Mouse (Mus musculus): ENCODE measurements around the gene Snrnp35. TPM values are rescaled to one million over a fixed set of nuclear protein-coding genes. Genes with fewer than 3 reads are reported as not detected.
"Not testable (repeated sequence)": the region's sequence is repeated elsewhere in the genome, so short reads cannot be mapped to it uniquely, and the experiment has no call there.

Gene Snrnp35
- 10 to 100 TPM in 1 of 3 experiments, 1 to 10 TPM in 2; 6.5 to 12.1 (median 9.7) TPM for polyA plus RNA-seq (2017; shearing (Covaris generic))

DNA sequence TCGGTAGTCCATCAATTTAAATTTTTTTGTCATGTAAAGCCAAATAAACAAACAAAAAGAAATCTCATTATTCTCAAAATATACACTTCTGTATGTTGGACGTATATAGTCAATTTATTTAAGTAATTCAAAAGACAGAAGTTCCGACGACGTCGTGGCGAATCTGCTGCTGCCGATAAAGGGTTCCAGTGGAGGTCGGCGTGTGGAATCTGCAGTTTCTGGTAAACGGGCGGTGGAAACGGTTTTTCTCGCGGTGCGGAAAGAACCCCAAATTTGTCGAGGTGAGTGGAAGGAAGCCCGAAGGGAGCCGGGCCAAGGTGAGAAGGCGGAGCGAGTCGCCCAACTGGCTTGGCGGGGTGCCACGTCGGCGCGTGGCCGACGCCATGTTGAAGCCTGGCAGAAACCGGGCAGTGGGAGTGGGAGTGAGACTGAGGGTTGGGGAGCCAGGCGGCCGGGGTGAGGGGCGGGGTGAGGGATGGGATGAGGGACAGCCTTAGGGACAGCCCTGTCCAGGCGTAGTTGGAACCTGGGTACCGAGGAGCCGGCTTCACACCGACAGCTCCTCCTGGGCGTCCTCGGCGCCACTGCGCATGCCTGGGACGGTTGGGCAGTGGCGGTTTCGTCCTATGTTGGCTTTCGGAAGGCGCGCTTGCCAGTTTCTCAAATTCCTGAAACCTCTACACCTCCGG, at the start of gene Snrnp35:
Snrnp35 (plus strand) TSS at position 169 of the 689 bp plus-strand sequence.
- peak; percentile 74 for ATAC-seq

- no peak for ATAC-seq
These were observed 44.7 kb upstream of the Snrnp35 start for GRCm38 (mm10) chr5:124438229-124438628.

DNA sequence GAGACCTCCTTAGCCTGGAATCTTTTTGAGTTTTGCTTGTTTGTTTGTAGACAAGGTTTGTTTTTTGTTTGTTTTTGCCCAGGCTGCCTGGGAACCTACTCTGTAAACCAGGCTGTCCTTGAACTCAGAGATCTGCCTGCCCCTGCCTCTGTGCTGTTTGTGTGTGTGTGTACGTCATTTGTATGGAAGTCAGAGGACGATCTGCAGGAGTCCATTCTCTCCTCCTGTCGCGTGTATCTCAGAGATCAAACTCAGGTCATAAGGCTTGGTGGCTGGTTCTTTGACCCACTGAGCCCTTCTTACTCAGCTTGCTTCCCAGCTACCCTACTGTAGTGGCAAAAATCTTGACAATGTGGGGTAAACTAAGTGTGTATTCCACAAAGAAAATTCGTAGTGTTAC, 44.2 kb upstream of the Snrnp35 start:
- no peak for ATAC-seq

DNA sequence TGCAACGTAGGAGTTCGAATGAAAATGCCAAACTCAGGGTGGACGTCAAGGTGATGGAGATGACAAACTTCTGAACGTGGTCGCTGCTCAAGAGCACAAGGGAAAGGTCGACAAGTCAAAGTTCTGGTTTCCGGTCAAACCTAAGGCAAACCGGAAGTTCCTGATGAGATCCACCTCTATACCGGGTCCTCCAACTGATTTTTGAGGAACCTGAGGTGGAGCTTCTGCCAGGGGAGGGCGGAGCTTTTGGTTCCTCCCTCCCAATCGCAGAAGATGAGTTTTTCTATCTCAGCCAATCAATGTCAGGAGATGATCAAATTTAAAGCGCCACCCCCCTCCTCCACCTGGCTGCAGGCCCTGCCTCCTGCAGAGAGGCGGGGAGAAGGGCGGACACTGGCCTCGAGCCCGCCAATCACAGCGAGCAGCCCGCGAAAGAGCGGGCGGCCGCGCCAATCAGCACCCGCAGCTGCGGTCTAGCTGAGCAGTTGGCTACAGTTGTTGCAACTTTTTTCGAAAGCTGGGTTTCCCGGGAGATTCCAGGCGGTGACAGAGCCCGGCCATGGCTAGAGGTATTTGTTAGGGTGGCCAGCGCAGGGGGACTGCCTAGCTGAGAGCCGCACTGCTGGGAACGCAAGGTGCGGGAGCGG, 43.4 kb upstream of the Snrnp35 start, which contains the start of gene Kmt5a:
Kmt5a (plus strand) TSS at position 484 of the 647 bp plus-strand sequence.
- peak; percentile 98 for ATAC-seq

DNA sequence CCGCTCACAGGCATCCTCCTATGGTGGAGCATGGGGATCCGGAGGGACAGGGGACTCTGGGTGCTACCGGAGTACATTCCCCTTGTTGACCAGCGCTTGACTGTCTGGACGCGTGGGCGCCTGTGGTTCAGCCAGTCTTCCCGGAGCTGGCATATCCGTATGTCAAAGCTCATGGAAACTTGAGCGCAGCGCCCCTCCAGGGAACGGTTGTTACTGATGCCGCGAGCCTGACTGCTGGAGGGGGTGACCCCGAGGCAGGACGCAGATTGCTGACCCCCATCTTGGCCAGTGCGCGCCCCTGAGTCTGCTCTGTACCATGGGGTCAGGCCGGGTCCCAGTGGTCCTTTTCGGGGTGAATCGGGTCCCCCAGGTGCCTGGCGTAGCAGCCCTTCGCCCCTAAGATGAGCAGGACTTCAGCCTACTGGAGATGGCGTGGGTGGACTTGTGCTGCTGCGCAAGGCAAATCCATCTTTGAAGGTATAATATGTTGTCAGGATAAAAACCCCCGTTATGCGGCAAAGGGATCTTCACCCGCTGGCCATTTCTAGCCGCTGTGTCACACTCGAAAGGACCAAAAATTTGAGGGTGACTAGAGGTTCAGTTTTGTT, 42.7 kb upstream of the Snrnp35 start:
- ATAC-seq, result peak; percentile 54

- ATAC-seq, result no peak
These were observed 40.3 kb upstream of the Snrnp35 start for GRCm38 (mm10) chr5:124442628-124443027.

GRCm38 (mm10) chr5:124444208-124444607, 38.7 kb upstream of the Snrnp35 start:
- no peak for ATAC-seq

DNA sequence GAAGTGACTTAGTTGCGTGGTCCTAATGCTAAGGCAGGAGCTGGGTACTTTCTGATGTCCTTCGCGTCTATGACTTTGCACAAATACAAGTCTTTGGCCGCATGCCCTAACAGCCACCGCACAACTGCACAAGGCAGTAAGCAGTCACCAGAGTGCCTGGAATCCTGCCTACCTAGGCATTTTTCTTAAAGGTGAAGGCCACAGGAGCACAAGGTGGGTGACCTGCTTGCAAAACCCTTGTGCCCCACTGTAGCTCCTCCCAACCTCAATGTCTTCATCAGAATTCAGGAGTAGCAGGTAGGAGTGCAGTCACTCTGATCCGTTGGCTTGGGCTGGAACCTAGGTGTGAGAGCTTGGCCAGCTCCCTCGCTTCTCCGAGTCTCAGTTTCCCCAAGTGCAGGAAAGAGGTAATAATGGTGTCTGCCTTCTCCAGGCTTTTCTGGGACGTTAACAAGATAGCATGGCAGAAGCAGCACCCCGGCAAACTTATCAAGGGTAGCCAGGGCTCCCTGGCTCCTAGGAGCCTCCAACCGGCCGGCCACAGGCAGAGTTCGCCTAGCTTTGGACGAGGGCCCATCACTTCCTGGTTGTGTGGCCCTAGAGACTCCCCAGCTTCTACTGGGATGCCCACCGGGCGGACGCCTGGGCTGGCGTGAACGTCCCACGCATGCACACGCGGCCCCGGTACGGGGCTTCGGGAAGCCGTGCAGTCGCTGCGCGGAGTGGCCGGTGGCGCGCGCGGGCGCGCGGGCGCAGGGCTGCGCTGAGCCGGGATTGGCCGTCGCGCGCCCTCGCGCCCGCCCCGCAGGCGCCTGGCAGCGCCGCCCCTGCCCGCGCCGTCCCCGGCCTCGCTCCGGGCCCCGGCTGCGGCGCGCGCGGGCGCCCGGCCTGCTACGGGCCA, 38.0 kb upstream of the Snrnp35 start:
- ATAC-seq, result peak; percentile 78

DNA sequence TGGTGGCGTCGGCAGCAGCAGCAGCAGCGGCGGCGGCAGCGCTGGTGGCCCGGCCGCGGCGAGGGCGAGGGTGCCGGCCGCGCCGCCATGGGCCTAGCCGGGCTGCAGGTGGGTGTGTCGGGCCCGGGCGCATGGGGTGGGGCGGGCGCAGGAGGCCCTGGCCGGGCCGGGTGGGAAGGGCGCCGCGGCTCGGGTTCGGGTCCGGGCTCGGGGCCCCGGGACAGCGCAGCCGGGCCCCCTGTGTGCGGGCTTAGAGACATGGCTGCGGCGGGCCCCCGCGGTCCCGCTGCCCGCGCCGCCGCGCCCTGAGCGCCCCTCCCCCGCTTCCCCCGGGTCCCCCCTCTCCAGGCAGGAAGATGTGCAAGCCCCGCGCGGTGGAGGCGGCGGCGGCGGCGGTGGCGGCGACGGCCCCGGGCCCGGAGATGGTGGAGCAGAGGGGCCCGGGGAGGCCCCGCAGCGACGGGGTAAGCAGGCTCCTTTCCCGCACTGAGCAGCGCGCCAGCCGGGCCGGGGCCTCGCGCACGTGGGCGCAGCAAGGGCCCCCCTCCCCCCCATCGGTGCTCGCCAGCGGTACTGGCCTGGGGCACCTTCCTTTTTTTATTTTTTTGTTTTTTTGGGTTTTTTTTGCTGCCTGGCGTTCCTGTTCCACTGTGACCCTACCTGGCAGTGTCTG, 37.2 kb upstream of the Snrnp35 start:
- peak; percentile 36 for ATAC-seq

DNA sequence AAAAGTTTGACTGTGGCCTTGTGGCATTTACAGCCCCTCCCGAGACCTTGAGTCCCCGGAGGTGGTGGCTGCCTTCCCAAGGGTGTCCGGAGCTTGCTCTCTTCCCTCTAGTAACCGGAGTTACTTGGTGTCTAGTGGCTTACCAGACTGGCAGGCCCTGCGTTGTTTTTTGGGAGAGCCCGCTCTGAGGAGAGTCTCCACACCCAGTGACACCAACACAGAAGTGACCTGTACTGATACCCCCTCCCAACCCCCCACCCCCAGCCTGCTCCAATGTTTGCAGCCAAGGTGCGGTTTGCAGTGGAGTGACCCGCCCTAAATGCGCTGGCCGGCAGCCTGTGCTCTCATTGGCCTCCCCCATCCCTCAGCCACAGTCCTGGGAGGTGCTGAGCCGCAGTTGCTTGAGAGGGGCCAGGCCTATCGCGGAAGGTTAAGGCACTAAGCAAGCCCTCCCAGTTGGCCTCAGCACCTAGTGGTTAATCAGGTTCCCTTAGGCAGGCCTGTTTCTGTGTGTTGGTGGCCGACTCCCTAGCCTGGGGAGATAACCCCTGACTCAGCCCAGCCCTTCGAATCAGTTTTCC, 36.5 kb upstream of the Snrnp35 start:
- ATAC-seq, result no peak

- ATAC-seq, result no peak
These were observed 33.4 kb upstream of the Snrnp35 start for GRCm38 (mm10) chr5:124449494-124449893.

DNA sequence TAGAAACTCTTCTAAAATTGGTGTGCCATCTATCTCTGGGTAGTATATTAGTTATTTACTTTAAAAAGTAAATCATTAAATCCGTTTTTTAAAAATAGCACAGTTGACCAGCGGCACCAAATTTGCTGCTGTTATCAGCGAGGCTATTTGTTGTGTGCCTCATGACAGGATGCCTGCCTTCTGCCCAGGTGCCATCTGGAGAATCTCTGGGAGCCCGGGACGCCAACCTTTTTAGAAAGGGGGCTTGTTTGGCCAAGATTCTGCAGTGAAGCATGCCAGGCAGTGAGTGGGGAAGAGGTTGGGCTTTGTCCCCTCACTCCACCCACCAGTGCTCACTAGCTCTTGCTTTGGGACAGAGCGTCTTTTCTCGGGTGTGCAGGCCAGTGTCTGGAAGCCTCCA, 32.9 kb upstream of the Snrnp35 start:
- ATAC-seq, result no peak

DNA sequence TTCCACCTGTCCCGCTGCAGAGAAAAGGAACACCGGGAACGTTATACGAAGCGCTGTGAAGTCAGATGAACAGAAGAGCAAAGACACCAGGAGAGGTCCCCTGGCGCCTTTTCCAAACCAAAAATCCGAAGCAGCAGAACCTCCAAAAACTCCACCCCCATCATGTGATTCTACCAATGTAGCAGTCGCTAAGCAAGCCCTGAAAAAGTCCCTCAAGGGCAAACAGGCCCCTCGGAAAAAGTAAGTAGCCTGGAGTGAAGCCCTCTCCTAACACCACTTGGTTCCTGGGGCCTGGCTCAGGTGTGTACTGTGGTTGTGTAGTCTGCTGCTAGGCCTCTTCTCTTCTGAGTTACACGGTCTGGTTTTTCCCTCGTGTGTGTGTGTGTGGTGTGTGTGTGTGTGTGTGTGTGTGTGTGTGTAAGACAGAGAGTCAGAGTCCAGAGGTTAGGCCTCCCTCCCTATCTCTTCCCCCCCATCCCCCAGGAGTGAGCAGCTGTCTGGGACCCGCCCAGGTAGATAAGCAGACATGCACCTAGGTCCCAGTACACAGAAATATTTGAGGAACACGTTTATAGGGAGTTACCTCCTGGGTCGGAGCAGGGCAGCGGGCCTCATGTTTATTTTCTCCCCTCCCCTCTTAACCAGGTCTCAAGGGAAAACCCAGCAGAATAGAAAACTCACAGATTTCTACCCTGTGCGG, 32.1 kb upstream of the Snrnp35 start:
- no peak for ATAC-seq

DNA sequence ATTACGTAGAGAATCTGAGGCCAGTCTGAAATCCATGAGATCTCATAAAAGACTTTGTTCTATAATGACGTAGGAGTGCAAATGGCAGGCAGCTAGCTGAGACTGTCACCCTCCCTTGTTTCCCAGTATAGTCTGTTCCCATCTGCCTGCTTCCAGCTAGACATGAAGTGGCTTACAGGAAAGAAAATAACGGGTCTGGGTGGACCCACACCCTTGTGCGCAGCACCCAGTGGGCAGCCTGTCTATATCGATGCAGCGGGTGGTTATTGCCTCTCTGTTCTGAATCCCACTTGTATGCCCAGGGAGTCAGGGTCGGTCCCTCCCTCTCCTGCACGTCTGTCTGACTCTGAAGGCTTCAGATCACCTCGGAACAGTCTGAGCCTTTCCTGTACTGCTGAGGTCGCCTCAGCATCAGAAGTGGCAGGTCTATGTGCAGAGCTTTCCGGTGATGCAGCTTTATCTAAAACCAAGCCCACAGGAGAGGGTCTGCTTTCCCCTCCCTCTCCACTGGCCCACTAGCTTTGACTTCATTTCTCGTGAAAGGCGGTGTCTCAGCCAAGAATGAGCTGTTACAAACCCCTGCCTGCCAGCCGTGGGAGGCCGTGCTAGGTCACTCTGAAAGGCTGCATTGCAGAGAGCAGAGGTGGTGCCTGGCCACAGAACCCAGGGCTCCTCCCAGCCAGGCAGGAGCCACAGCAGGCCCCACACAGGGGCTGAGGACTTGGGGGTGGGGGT, 30.3 kb upstream of the Snrnp35 start:
- no peak for ATAC-seq

DNA sequence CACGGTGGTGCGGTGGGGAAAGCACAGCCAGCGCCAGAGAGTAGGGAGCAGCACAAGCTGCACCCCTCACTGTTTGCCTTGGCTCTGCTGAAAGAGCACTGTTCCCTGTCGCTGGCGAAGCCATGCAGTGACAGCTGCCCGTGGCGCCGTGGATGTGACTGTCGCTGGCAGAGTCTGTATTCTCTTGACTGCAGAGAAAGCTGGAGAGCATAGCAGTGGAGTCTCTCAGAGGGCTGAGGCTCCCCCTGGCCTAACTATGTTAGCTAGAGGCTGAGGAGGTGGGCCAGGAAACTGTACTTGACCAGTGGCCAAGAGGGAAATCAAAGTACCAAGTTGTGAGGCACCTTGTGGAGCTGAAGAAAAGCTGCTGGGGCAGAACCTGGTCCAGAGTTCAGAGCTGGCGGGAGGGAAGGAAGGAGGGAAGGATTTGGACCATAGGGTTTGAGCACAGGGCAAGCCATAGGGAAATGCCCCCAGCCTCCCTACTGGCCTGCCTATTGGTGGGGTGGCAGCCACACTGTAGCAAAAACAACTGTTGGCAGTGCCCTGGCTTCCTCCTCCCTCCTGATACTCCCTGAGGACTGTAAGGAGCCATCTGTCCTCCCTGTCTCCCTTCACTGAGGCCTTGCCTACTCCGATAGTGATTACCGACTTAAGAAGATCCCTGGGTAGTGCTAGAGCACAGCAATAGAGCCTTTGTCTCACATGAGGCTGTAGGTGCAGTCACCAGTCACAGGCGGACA, 29.4 kb upstream of the Snrnp35 start:
- no peak for ATAC-seq

DNA sequence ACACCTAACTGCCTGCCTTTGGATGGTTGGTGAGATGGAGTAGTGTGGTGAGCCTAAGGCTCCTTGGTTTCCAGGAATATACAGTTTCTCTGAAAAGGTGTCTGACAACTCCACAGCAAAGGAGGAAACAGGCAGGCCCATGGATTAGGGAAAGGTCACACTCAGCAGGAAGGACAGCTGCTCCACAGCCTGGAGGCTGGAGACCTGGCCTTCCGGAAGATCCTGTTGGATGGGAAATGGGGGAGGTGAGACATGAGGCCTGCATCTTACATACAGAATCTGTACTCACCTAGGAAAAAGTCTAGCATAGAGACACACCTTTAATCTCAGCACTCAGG, 28.9 kb upstream of the Snrnp35 start:
- ATAC-seq, result no peak

DNA sequence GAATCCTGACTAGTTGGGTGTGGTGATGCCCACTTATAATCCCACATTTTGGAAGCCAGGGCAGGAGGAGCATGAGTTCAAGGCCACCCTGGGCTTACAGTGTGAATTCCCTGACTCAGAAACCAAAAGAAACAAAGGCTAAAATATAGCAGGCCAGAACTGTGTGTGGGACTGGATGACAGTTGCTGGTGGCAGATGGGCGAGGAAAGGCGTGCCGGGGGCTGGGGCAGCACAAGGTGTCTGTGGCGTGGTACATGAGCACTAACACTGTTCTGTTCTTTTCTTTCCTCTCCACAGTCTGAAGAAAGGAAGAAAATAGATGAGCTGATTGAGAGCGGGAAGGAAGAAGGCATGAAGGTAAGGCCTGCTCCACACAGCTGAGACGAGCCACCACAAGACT, 26.2 kb upstream of the Snrnp35 start:
- no peak for ATAC-seq

DNA sequence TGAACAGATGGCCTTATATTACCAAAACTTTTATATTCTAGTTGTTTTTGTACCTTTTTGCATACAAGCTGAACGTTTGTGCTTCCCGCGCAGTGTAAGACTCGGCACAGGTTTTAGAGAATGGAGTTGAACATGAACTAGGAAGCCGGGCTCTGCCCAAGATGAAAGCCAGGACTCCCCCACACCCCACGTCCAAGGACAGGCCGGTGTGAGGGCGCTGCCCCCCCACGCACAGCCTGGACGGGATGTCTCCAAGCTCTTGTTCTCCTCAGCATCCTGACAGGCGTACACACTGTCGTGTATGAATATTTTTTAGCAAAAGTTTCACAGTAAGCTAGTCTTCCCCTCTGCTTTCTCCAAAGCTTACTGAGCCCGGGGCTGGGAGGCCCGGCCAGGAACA, 22.0 kb upstream of the Snrnp35 start:
- not testable (repeated sequence) for ATAC-seq

- ATAC-seq, result no peak
These were observed 20.5 kb upstream of the Snrnp35 start for GRCm38 (mm10) chr5:124462297-124463025.

Measured in inflammation-experienced regulatory T-cells, adult 6 months (primary cell).